Mouse (Mus musculus) liver, adult 10 weeks (tissue): Measurements from ENCODE around the gene Edn2. TPM values are rescaled to one million over a fixed set of nuclear protein-coding genes. Genes with fewer than 3 reads are reported as not detected.

ENCODE experiments used
- polyA plus RNA-seq: library from polyadenylated mRNA; stranded (reverse); fragments of 350-450 nt; fragmentation: Illumina TruSeq; extraction: RNeasy Lipid Tissue Mini Kit (QIAGEN cat#74804); gene quantifications from one replicate; pipeline ENCODE4 v1.2.3, GENCODE M21; 2014; ENCODE audit warnings: low read depth, low replicate concordance

Gene Edn2
- polyA plus RNA-seq = not detected

DNA sequence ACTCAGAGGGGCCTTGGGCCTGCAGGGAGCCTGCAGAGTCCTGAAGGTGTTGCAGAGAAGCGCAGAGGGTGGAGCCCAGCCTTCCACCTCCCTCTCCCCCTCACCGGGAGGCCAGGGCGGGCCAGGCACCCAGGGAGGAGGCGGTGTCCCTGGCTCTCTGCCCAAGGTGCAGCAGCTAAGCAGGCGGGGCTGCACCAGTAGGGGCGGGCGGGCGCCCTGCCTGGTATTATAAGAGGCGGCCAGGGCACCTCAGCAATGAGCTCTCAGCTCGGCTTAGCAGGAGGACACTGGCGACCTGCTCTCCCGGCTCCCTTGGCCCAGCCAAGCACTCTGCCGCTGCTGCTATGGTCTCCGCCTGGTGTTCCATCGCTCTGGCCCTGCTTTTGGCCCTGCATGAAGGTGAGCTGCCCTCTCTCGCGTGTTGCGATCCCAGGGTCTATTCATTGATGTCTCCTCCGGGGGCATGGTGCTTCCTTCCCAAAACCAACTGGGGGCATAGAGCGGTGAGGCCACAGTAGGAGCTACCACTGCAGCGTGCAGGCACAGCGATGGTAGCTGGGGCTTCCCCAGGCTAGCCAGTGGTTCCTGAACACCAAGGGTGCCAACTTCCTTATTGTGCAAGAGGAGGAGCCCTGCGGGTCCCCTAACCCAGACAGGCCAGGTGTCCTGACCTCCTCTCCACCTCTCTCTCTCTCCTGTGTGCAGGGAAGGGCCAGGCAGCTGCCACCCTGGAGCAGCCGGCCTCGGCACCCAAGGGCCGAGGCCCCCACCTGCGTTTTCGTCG lies at the start of gene Edn2:
Edn2 (plus strand) TSS at position 41 of the 784 bp plus-strand sequence.

Other genes starting within 250 kb of the Edn2 start
- not detected for gene AL607142.1, start 96.2 kb upstream of the Edn2 start, polyA plus RNA-seq
- not detected for gene Foxo6, start 126.1 kb downstream of the Edn2 start, polyA plus RNA-seq
- 4.3 TPM for gene Scmh1, start 244.1 kb downstream of the Edn2 start, polyA plus RNA-seq